ENCODE assay signal across 8 mouse cellular contexts in genomic region chr11:95667177-95667576, GRCm38 (mm10). TPM values are rescaled to one million over a fixed set of nuclear protein-coding genes. Genes with fewer than 3 reads are reported as not detected.
A peak's percentile ranks its signal among the peaks of the same experiment; 100 is the strongest.
DNase-seq lines count a peak whose midpoint lies in the region; ATAC-seq and TF ChIP-seq lines count a peak whose summit lies in the region.

No protein-coding gene starts in this region.

- H3K27me3 ChIP-seq in forebrain, postnatal 0 days (ENCODE audit: insufficient read depth, low read length) = no peaks in the 10 kb centered on the region
- no peaks in the 10 kb centered on the region for H3K27me3 ChIP-seq in midbrain, embryonic 13.5 days

- no peak overlapping the region for H3K27ac ChIP-seq in forebrain, postnatal 0 days (ENCODE audit: low read depth, low read length)
- no peak overlapping the region for H3K27ac ChIP-seq in midbrain, embryonic 13.5 days

- H3K4me1 ChIP-seq in forebrain, postnatal 0 days (ENCODE audit: insufficient read depth) = peaks cover 10% of the 10 kb centered on the region
- peaks cover 12% of the 10 kb centered on the region for H3K4me1 ChIP-seq in midbrain, embryonic 13.5 days (replicated peaks)

- 4% methylated on average over 11 of the region's 11 CpGs for WGBS in forebrain, postnatal 0 days
- WGBS in midbrain, embryonic 13.5 days = 3% methylated on average over 11 of the region's 11 CpGs

- ATAC-seq in forebrain, postnatal 0 days = no peak; the same call in 1 of the 2 replicates
- peak; percentile 17 for ATAC-seq in midbrain, embryonic 13.5 days

- peaks cover 28% of the 10 kb centered on the region for H3K36me3 ChIP-seq in forebrain, postnatal 0 days (ENCODE audit: insufficient read depth)
- H3K36me3 ChIP-seq in midbrain, embryonic 13.5 days = peaks cover 32% of the 10 kb centered on the region

- peak overlapping the region; percentile 87 for H3K4me2 ChIP-seq in forebrain, postnatal 0 days (ENCODE audit: low read depth)
- H3K4me2 ChIP-seq in midbrain, embryonic 13.5 days (replicated peaks) = peak overlapping the region; percentile 95

- H3K9me3 ChIP-seq in forebrain, postnatal 0 days (ENCODE audit: low read length) = no peaks in the 10 kb centered on the region
- no peaks in the 10 kb centered on the region for H3K9me3 ChIP-seq in midbrain, embryonic 13.5 days

- H3K4me3 ChIP-seq in forebrain, postnatal 0 days (ENCODE audit: low read depth, low read length) = peak overlapping the region; percentile 80
- H3K4me3 ChIP-seq in midbrain, embryonic 13.5 days (replicated peaks) = peak overlapping the region; percentile 82

- DNase-seq in cerebellum, adult 9-11 months = peak; percentile 62
- no peak for DNase-seq in cerebellum, adult 11-12 months
- DNase-seq in adrenal gland, adult 2 months = peak; percentile 90
- DNase-seq in forebrain, postnatal 0 days = no peak
- peak; percentile 66 to 79 for DNase-seq in kidney, postnatal 4 days
- DNase-seq in thymus, postnatal 36 days = peak; percentile 44 to 63
- DNase-seq in embryo, embryonic 9.5 days (ENCODE audit: extremely low spot score) = no peak

- H3K9ac ChIP-seq in forebrain, postnatal 0 days = peak overlapping the region; percentile 60
- peak overlapping the region; percentile 80 for H3K9ac ChIP-seq in midbrain, embryonic 13.5 days (replicated peaks)

- TF ChIP-seq CTCF in forebrain, postnatal 0 days (IDR thresholded peaks at IDR 0.05; ENCODE audit: low read depth) = no peak

RNA-seq across cellular contexts. Expression of gene Phb, which starts 0.4 kb away (rescaled TPM):
- total RNA-seq in adrenal gland, adult 2 months (2021) = 100 to 1,000 TPM; 204 to 395 TPM
- polyA plus RNA-seq in adrenal gland, adult 2 months (2012; rRNA removed) = 125 and 220 TPM in 2 replicates
- 130 and 149 TPM in 2 replicates for total RNA-seq in forebrain, postnatal 0 days (2014; rRNA removed)
- 192 and 197 TPM in 2 replicates for polyA plus RNA-seq in forebrain, postnatal 0 days (2015; fragmentation: Nextera tagmentation; extraction: Ambion mirVana)
- polyA plus RNA-seq in midbrain, embryonic 13.5 days (2015; fragmentation: Nextera tagmentation; extraction: Ambion mirVana) = 168 and 179 TPM in 2 replicates

RNA-seq across cellular contexts. Expression of gene Zfp652, which starts 45.3 kb away (rescaled TPM):
- total RNA-seq in adrenal gland, adult 2 months (2021) = 10 to 100 TPM; 39.6 to 40.7 TPM
- 20.7 and 24.9 TPM in 2 replicates for polyA plus RNA-seq in adrenal gland, adult 2 months (2012; rRNA removed)
- 22.3 and 29.4 TPM in 2 replicates for total RNA-seq in forebrain, postnatal 0 days (2014; rRNA removed)
- polyA plus RNA-seq in forebrain, postnatal 0 days (2015; fragmentation: Nextera tagmentation; extraction: Ambion mirVana) = 11.5 and 16.5 TPM in 2 replicates
- 29.0 and 32.1 TPM in 2 replicates for polyA plus RNA-seq in midbrain, embryonic 13.5 days (2015; fragmentation: Nextera tagmentation; extraction: Ambion mirVana)

RNA-seq across cellular contexts. Expression of gene B130006D01Rik, which starts 56.2 kb away (rescaled TPM):
- under 1 TPM; 0.58 to 0.76 TPM for total RNA-seq in adrenal gland, adult 2 months (2021)
- 0.07 TPM in 1 of 2 replicates, not detected in the other for polyA plus RNA-seq in adrenal gland, adult 2 months (2012; rRNA removed)
- 1.9 and 2.5 TPM in 2 replicates for total RNA-seq in forebrain, postnatal 0 days (2014; rRNA removed)
- polyA plus RNA-seq in forebrain, postnatal 0 days (2015; fragmentation: Nextera tagmentation; extraction: Ambion mirVana) = 0.10 and 0.47 TPM in 2 replicates
- 1.5 and 2.0 TPM in 2 replicates for polyA plus RNA-seq in midbrain, embryonic 13.5 days (2015; fragmentation: Nextera tagmentation; extraction: Ambion mirVana)

Comparison
In these comparisons a context has a peak if more than half of its experiments do, and no peak if none do; other contexts are left out.
1. DNase-seq: peak in cerebellum, adult 9-11 months (single experiment), adrenal gland, adult 2 months (single experiment), kidney, postnatal 4 days (2 of 2) and thymus, postnatal 36 days (2 of 2); none in cerebellum, adult 11-12 months (single experiment), forebrain, postnatal 0 days (single experiment) and embryo, embryonic 9.5 days (single experiment).